Mouse (Mus musculus) E14TG2a.4 (cell line): ENCODE data around the gene Spg21.

Source experiments
- CTCF ChIP-seq: conservative IDR thresholded peaks from 2 replicates; pipeline ENCODE4 v1.5.1; 2014; ENCODE audit warnings: low read length
- NANOG ChIP-seq: IDR thresholded peaks from 2 replicates; pipeline ENCODE4 v1.6.1; 2014; ENCODE audit warnings: borderline replicate concordance, low read length, mixed read lengths
- POU5F1 ChIP-seq: IDR thresholded peaks from 2 replicates; pipeline ENCODE4 v1.6.1; 2014; ENCODE audit warnings: low read length, borderline replicate concordance

GRCm38 (mm10) chr9:65447951-65448350 is 12.8 kb upstream of the Spg21 start:
- TF ChIP-seq CTCF: no peak
- no peak for TF ChIP-seq NANOG
- no peak for TF ChIP-seq POU5F1
